Mouse (Mus musculus) megakaryocyte, embryonic 14.5 days (primary cell): ENCODE data around the gene Clpb.

Experiments used
- FLI1 ChIP-seq: IDR thresholded peaks from 2 replicates; pipeline ENCODE4 v1.6.1; 2012; ENCODE audit warnings: low read length, inconsistent platforms, mixed read lengths
- GATA1 ChIP-seq: IDR thresholded peaks from 3 replicates; pipeline ENCODE4 v1.6.1; 2012; ENCODE audit warnings: mixed read lengths, low read length, inconsistent platforms, borderline replicate concordance

DNA sequence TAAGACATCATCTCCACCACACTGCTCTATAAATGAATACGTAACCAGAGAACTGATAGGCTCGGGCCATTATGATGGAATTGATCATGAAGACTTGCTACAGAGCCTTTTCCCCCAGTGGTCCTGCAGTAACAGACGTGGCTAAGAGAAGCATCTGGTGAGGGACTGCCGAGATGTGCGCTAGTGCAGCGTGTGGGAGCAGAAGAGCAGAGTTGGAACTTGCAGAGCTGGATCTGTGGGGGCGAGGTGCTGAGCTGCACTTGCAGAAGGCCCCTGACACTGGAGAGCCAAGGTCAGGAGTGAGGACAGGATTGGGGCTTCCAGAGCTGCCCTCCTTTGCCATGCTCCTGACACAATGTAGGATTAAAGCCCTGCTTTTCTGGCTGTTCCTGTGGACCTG lies 106.6 kb downstream of the Clpb start:
- TF ChIP-seq GATA1 (no peak), FLI1 (no peak)
